Mouse (Mus musculus) ES-Bruce4 (cell line): ENCODE results near the gene Gpr156. TPM values are rescaled to one million over a fixed set of nuclear protein-coding genes. Genes with fewer than 3 reads are reported as not detected.

ENCODE experiments used
- H3K27ac ChIP-seq: 2 replicates; pipeline ENCODE4 v1.5.1; 2012; ENCODE audit warnings: low read length, inconsistent platforms; ENCODE audit not compliant: insufficient read depth
- H3K27me3 ChIP-seq: 2 replicates; pipeline ENCODE4 v1.6.1; 2012; ENCODE audit warnings: mild to moderate bottlenecking, low read length, inconsistent platforms; ENCODE audit not compliant: control insufficient read depth, poor library complexity, insufficient read depth, severe bottlenecking
- H3K36me3 ChIP-seq: 2 replicates; pipeline ENCODE4 v1.6.1; 2012; ENCODE audit warnings: inconsistent platforms, mild to moderate bottlenecking, low read length, moderate library complexity; ENCODE audit not compliant: control insufficient read depth, poor library complexity, insufficient read depth, severe bottlenecking
- H3K4me1 ChIP-seq: one replicate; pipeline ENCODE4 v1.8.1; 2011; ENCODE audit warnings: low read length; ENCODE audit not compliant: control insufficient read depth, insufficient read depth
- H3K4me3 ChIP-seq: 2 replicates; pipeline ENCODE4 v1.5.1; 2011; ENCODE audit warnings: low read depth, mild to moderate bottlenecking, low read length
- H3K9ac ChIP-seq: 2 replicates; pipeline ENCODE4 v1.6.1; 2012; ENCODE audit warnings: low read depth, mild to moderate bottlenecking, inconsistent platforms; ENCODE audit not compliant: poor library complexity, severe bottlenecking
- H3K9me3 ChIP-seq: replicated peaks from 2 replicates; pipeline ENCODE4 v1.6.1; 2012; ENCODE audit warnings: mild to moderate bottlenecking, low read length, inconsistent platforms; ENCODE audit not compliant: control insufficient read depth, poor library complexity, insufficient read depth, severe bottlenecking
- CTCF ChIP-seq: IDR thresholded peaks from one replicate; pipeline ENCODE4 v1.8.1; 2011; ENCODE audit warnings: low read depth, low read length
- EP300 ChIP-seq: IDR thresholded peaks from 2 replicates; pipeline ENCODE4 v1.6.1; 2011; ENCODE audit warnings: low read depth, low read length; ENCODE audit not compliant: insufficient read depth
- POLR2A ChIP-seq: IDR thresholded peaks from one replicate; pipeline ENCODE4 v1.8.1; 2011; ENCODE audit warnings: low read length; ENCODE audit not compliant: insufficient read depth
- polyA plus RNA-seq: library from polyadenylated mRNA; stranded (reverse); fragments of >200 nt; gene quantifications from 2 replicates; pipeline ENCODE4 v1.2.4, GENCODE M21; 2011; ENCODE audit warnings: low read depth; ENCODE audit not compliant: missing spikeins, insufficient read depth, insufficient read length

Gene Gpr156
- polyA plus RNA-seq, 1 experiment, result not detected

- Histone ChIP-seq H3K4me1 (no peaks in the 10 kb centered on the region), H3K27ac (no peak overlapping the region)
- no peak for TF ChIP-seq EP300
- TF ChIP-seq CTCF, result no peak
- TF ChIP-seq POLR2A, result no peak
Measured at GRCm38 (mm10) chr16:37927117-37927516, 10.8 kb downstream of the Gpr156 start.

GRCm38 (mm10) chr16:37929006-37929405, 12.7 kb downstream of the Gpr156 start:
- H3K9me3 ChIP-seq, result no peaks in the 10 kb centered on the region
- no peaks in the 10 kb centered on the region for H3K36me3 ChIP-seq
- H3K4me1 ChIP-seq, result no peaks in the 10 kb centered on the region
- H3K4me3 ChIP-seq, result no peak overlapping the region
- no peaks in the 10 kb centered on the region for H3K27me3 ChIP-seq
- H3K9ac ChIP-seq, result no peak overlapping the region
- no peak for TF ChIP-seq EP300
- TF ChIP-seq POLR2A, result no peak
- TF ChIP-seq CTCF, result no peak
- H3K27ac ChIP-seq, result no peak overlapping the region

More at GRCm38 (mm10) chr16:37927117-37927516, 10.8 kb downstream of the Gpr156 start:
- Histone ChIP-seq H3K36me3 (no peaks in the 10 kb centered on the region), H3K4me3 (no peak overlapping the region), H3K9me3 (no peaks in the 10 kb centered on the region), H3K9ac (no peak overlapping the region), H3K27me3 (no peaks in the 10 kb centered on the region)

- H3K4me1 ChIP-seq, result no peaks in the 10 kb centered on the region
- H3K36me3 ChIP-seq, result no peaks in the 10 kb centered on the region
Measured at GRCm38 (mm10) chr16:37929626-37930025, 13.3 kb downstream of the Gpr156 start.

GRCm38 (mm10) chr16:37934932-37935331, 18.6 kb downstream of the Gpr156 start:
- H3K36me3 ChIP-seq, result no peaks in the 10 kb centered on the region
- no peaks in the 10 kb centered on the region for H3K27me3 ChIP-seq
- no peak for TF ChIP-seq EP300
- TF ChIP-seq CTCF, result no peak
- no peak for TF ChIP-seq POLR2A

More at GRCm38 (mm10) chr16:37929626-37930025, 13.3 kb downstream of the Gpr156 start:
- Histone ChIP-seq H3K27ac (no peak overlapping the region), H3K4me3 (no peak overlapping the region), H3K9me3 (no peaks in the 10 kb centered on the region), H3K27me3 (no peaks in the 10 kb centered on the region), H3K9ac (no peak overlapping the region)
- no peak for TF ChIP-seq EP300
- TF ChIP-seq CTCF, result peak; percentile 46

GRCm38 (mm10) chr16:37937276-37937675, 21.0 kb downstream of the Gpr156 start:
- Histone ChIP-seq H3K36me3 (no peaks in the 10 kb centered on the region), H3K4me1 (no peaks in the 10 kb centered on the region), H3K4me3 (no peak overlapping the region), H3K9me3 (no peaks in the 10 kb centered on the region), H3K27ac (no peak overlapping the region), H3K27me3 (no peaks in the 10 kb centered on the region), H3K9ac (no peak overlapping the region)
- no peak for TF ChIP-seq EP300
- no peak for TF ChIP-seq POLR2A
- TF ChIP-seq CTCF, result no peak

More at GRCm38 (mm10) chr16:37934932-37935331, 18.6 kb downstream of the Gpr156 start:
- Histone ChIP-seq H3K9me3 (no peaks in the 10 kb centered on the region), H3K27ac (no peak overlapping the region), H3K4me1 (no peaks in the 10 kb centered on the region), H3K4me3 (no peak overlapping the region), H3K9ac (no peak overlapping the region)

GRCm38 (mm10) chr16:37938125-37939081, 22.1 kb downstream of the Gpr156 start:
- Histone ChIP-seq H3K9me3 (no peaks in the 10 kb centered on the region), H3K27me3 (no peaks in the 10 kb centered on the region), H3K27ac (no peak overlapping the region), H3K4me1 (no peaks in the 10 kb centered on the region), H3K9ac (no peak overlapping the region), H3K4me3 (no peak overlapping the region), H3K36me3 (no peaks in the 10 kb centered on the region)
- TF ChIP-seq CTCF, result no peak
- TF ChIP-seq EP300, result no peak
- no peak for TF ChIP-seq POLR2A
